Comparison of ENCODE assay signal across 35 mouse cellular contexts in the genomic region with DNA sequence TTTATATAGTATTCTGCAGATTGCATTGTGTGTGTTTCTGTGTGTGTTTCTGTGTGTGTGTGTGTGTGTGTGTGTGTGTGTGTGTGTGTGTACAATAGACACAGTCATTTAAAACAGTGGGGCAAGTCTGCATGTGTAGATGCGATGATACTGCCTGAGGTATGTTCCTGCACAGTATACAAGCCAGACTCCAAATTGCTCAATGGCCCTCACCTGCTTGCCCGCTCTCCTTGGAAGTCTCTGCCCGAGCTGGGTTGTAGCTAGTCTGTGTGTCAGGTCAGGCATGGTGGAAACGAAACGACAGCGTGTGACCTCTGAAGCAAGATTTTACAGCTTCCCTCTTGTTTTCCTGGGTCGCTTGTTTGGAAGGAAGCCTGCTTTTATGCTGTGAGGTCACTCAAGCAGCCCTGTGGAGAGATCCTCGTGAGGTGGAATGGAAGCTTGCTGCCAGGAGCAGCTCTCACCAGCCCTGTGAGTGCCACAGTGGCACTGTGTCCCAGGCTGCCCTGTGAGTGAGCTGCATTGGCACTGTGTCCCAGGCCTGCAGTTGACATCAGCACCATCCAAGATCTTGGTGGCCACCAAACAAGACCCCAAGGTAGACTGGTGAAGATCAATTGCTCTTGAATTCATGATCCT. TPM values are rescaled to one million over a fixed set of nuclear protein-coding genes. Genes with fewer than 3 reads are reported as not detected.
A peak's percentile ranks its signal among the peaks of the same experiment; 100 is the strongest.
DNase-seq lines count a peak whose midpoint lies in the region; ATAC-seq and TF ChIP-seq lines count a peak whose summit lies in the region.
"Had no signal": no experiment of that assay in that cellular context is flagged by ENCODE, and none has a peak within 500 bp of the region (broad histone marks: within the 10 kb centered on the region; RNA-seq: fewer than 3 reads in every experiment).

No protein-coding gene starts in this region.

- no peak overlapping the region for H3K4me2 ChIP-seq in midbrain, postnatal 0 days (ENCODE audit: low read depth, low read length, poor library complexity, severe bottlenecking)
- H3K4me2 ChIP-seq: embryonic facial prominence, embryonic 12.5 days; embryonic facial prominence, embryonic 15.5 days; forebrain, embryonic 13.5 days; heart, embryonic 11.5 days; hindbrain, embryonic 12.5 days; hindbrain, embryonic 15.5 days had no signal

- H3K27ac ChIP-seq in embryonic facial prominence, embryonic 10.5 days (replicated peaks): no peak overlapping the region
- H3K27ac ChIP-seq in midbrain, postnatal 0 days (ENCODE audit: low read depth, low read length): no peak overlapping the region
- H3K27ac ChIP-seq: embryonic facial prominence, embryonic 12.5 days; embryonic facial prominence, embryonic 15.5 days; forebrain, embryonic 10.5 days; forebrain, embryonic 13.5 days; hindbrain, embryonic 12.5 days; hindbrain, embryonic 15.5 days had no signal

- DNase-seq in fat pad, adult 2 months (ENCODE audit: extremely low read depth, low read depth, low spot score): peak; percentile 61
- peak; percentile 26 to 31 for DNase-seq in lung, adult 18-20 months
- DNase-seq in lung, postnatal 10 days: peak; percentile 9
- peak; percentile 56 for DNase-seq in lung, postnatal 36 days
- no peak for DNase-seq in embryonic facial prominence, embryonic 10.5 days (ENCODE audit: low spot score)
- no peak for DNase-seq in left cerebral cortex, adult 8-10 months (ENCODE audit: low spot score in 2 of 2)
- no peak for DNase-seq in midbrain, postnatal 0 days (ENCODE audit: low spot score)
- DNase-seq: adrenal gland, adult 2 months; adrenal gland, postnatal 14 days; cerebellum, adult 11 months; cerebellum, adult 2 months; cerebellum, adult 9-11 months; cerebellum, postnatal 36 days; forebrain, postnatal 0 days; gastrocnemius, postnatal 25 days; heart, adult 18-20 months had no signal

- ATAC-seq in midbrain, postnatal 0 days (ENCODE audit: low FRiP score): no peak
- ATAC-seq: CD4-positive, CD25-positive, alpha-beta regulatory T cell, adult 4 months; forebrain, embryonic 13.5 days; forebrain, postnatal 0 days had no signal

- no peaks in the 10 kb centered on the region for H3K4me1 ChIP-seq in embryonic facial prominence, embryonic 10.5 days
- H3K4me1 ChIP-seq in midbrain, postnatal 0 days (ENCODE audit: insufficient read depth, low read length): no peaks in the 10 kb centered on the region
- H3K4me1 ChIP-seq: embryonic facial prominence, embryonic 12.5 days; embryonic facial prominence, embryonic 15.5 days; forebrain, embryonic 13.5 days; hindbrain, embryonic 12.5 days; hindbrain, embryonic 15.5 days had no signal

- no peaks in the 10 kb centered on the region for H3K27me3 ChIP-seq in embryonic facial prominence, embryonic 10.5 days (replicated peaks; ENCODE audit: low read depth, poor library complexity, severe bottlenecking)
- H3K27me3 ChIP-seq in midbrain, postnatal 0 days (ENCODE audit: insufficient read depth, low read length): no peaks in the 10 kb centered on the region
- H3K27me3 ChIP-seq: embryonic facial prominence, embryonic 12.5 days; embryonic facial prominence, embryonic 15.5 days; forebrain, embryonic 13.5 days; hindbrain, embryonic 12.5 days; hindbrain, embryonic 15.5 days had no signal

- H3K9me3 ChIP-seq in embryonic facial prominence, embryonic 10.5 days: no peaks in the 10 kb centered on the region
- no peaks in the 10 kb centered on the region for H3K9me3 ChIP-seq in midbrain, postnatal 0 days (ENCODE audit: low read length)
- H3K9me3 ChIP-seq: embryonic facial prominence, embryonic 12.5 days; embryonic facial prominence, embryonic 15.5 days; forebrain, embryonic 10.5 days; forebrain, embryonic 13.5 days; hindbrain, embryonic 12.5 days; hindbrain, embryonic 15.5 days had no signal

- H3K9ac ChIP-seq in midbrain, postnatal 0 days (replicated peaks; ENCODE audit: low read length, poor library complexity, severe bottlenecking): no peak overlapping the region
- H3K9ac ChIP-seq: embryonic facial prominence, embryonic 12.5 days; embryonic facial prominence, embryonic 15.5 days; forebrain, embryonic 13.5 days; forebrain, postnatal 0 days; hindbrain, embryonic 12.5 days; hindbrain, embryonic 15.5 days had no signal

- H3K4me3 ChIP-seq in embryonic facial prominence, embryonic 10.5 days: no peak overlapping the region
- H3K4me3 ChIP-seq in midbrain, postnatal 0 days (ENCODE audit: low read depth, low read length): no peak overlapping the region
- H3K4me3 ChIP-seq: embryonic facial prominence, embryonic 12.5 days; embryonic facial prominence, embryonic 15.5 days; forebrain, embryonic 10.5 days; forebrain, embryonic 13.5 days; hindbrain, embryonic 12.5 days; hindbrain, embryonic 15.5 days had no signal

- 82% methylated on average over 8 of the region's 8 CpGs for WGBS in embryonic facial prominence, embryonic 10.5 days
- WGBS in midbrain, postnatal 0 days: 82% methylated on average over 8 of the region's 8 CpGs

- no peak for TF ChIP-seq CTCF in midbrain, postnatal 0 days (IDR thresholded peaks at IDR 0.05)

- no peaks in the 10 kb centered on the region for H3K36me3 ChIP-seq in embryonic facial prominence, embryonic 10.5 days (replicated peaks)
- no peaks in the 10 kb centered on the region for H3K36me3 ChIP-seq in midbrain, postnatal 0 days (ENCODE audit: insufficient read depth, low read length)
- H3K36me3 ChIP-seq: embryonic facial prominence, embryonic 12.5 days; embryonic facial prominence, embryonic 15.5 days; forebrain, embryonic 10.5 days; hindbrain, embryonic 12.5 days; hindbrain, embryonic 15.5 days had no signal

RNA-seq across cellular contexts. Expression of gene F2rl1, which starts 21.6 kb away (rescaled TPM):
- 0.15 and 0.19 TPM in 2 replicates for polyA plus RNA-seq in embryonic facial prominence, embryonic 10.5 days (2016; fragmentation: Nextera tagmentation; extraction: Ambion mirVana)
- total RNA-seq in left cerebral cortex, adult 8-10 months (2022): under 1 TPM; 0.13 to 0.44 (median 0.26) TPM
- 0.16 and 0.19 TPM in 2 replicates for total RNA-seq in midbrain, postnatal 0 days (2014; rRNA removed)
- polyA plus RNA-seq in midbrain, postnatal 0 days (2015; fragmentation: Nextera tagmentation; extraction: Ambion mirVana): 0.21 TPM in 1 of 2 replicates, not detected in the other
- total RNA-seq: hematopoietic stem cell, adult 5-6 weeks; MEL had no signal
- polyA plus RNA-seq: C2C12; hindbrain, embryonic 15.5 days had no signal

RNA-seq across cellular contexts. Expression of gene S100z, which starts 24.9 kb away (rescaled TPM):
- polyA plus RNA-seq in embryonic facial prominence, embryonic 10.5 days (2016; fragmentation: Nextera tagmentation; extraction: Ambion mirVana): 0.60 TPM in 1 of 2 replicates, not detected in the other
- not detected for total RNA-seq in left cerebral cortex, adult 8-10 months (2022)
- total RNA-seq in midbrain, postnatal 0 days (2014; rRNA removed): not detected in 2 replicates
- not detected in 2 replicates for polyA plus RNA-seq in midbrain, postnatal 0 days (2015; fragmentation: Nextera tagmentation; extraction: Ambion mirVana)
- total RNA-seq: adrenal gland, adult 2 months; adrenal gland, postnatal 14 days; adrenal gland, postnatal 4 days; forebrain, postnatal 0 days; heart, adult 18-20 months; heart, postnatal 25 days; hematopoietic stem cell, adult 5-6 weeks; MEL had no signal
- polyA plus RNA-seq: adrenal gland, adult 2 months; C2C12; CD4-positive, CD25-positive, alpha-beta regulatory T cell, adult 4 months; cerebellum, adult 2 months; cortical plate, adult 2 months; forebrain, embryonic 10.5 days; forebrain, embryonic 13.5 days; forebrain, postnatal 0 days; frontal cortex, adult 2 months; heart, embryonic 11.5 days; heart, embryonic 14.5 days; heart, postnatal 0 days; hindbrain, embryonic 12.5 days; hindbrain, embryonic 15.5 days; intestine, embryonic 14.5 days had no signal

RNA-seq across cellular contexts. Expression of gene Crhbp, which starts 58.7 kb away (rescaled TPM):
- 0.80 and 1.4 TPM in 2 replicates for polyA plus RNA-seq in embryonic facial prominence, embryonic 10.5 days (2016; fragmentation: Nextera tagmentation; extraction: Ambion mirVana)
- total RNA-seq in left cerebral cortex, adult 8-10 months (2022): 10 to 100 TPM; 18.4 to 24.3 (median 20.9) TPM
- total RNA-seq in midbrain, postnatal 0 days (2014; rRNA removed): 3.7 and 7.7 TPM in 2 replicates
- polyA plus RNA-seq in midbrain, postnatal 0 days (2015; fragmentation: Nextera tagmentation; extraction: Ambion mirVana): 5.2 and 6.7 TPM in 2 replicates
- total RNA-seq: adrenal gland, postnatal 14 days; adrenal gland, postnatal 4 days; gastrocnemius, adult 8-10 months; gastrocnemius, postnatal 25 days; heart, adult 18-20 months; heart, postnatal 25 days; hematopoietic stem cell, adult 5-6 weeks; MEL had no signal
- polyA plus RNA-seq: adrenal gland, adult 2 months; CD4-positive, CD25-positive, alpha-beta regulatory T cell, adult 4 months; heart, embryonic 11.5 days; heart, embryonic 14.5 days; heart, postnatal 0 days had no signal

Comparison
In these comparisons a context has a peak if more than half of its experiments do, and no peak if none do; other contexts are left out.
1. DNase-seq: peak in fat pad, adult 2 months (single experiment), lung, adult 18-20 months (2 of 2), lung, postnatal 10 days (single experiment) and lung, postnatal 36 days (single experiment); none in embryonic facial prominence, embryonic 10.5 days (single experiment), left cerebral cortex, adult 8-10 months (0 of 2) and midbrain, postnatal 0 days (single experiment).